Mouse (Mus musculus): ENCODE results near the gene Nvl.

Nvl gene

DNA sequence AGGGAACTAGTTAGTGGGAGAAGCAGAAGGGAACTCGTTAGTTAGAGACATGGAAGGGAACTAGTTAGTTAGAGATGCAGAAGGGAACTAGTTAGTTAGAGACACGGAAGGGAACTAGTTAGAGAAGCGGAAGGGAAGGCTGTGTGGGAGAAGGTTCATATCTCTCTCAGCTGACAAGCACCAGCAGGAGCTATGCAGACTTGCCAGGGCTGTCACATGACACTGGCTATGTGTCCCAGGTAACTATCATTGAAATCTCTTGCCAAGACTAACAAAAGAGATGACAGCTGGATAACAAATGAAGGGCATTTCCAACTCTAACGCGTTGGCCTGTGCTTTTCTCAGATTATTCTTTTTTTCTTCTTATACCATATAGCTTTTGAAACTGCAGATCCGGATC lies 79.4 kb downstream of the Nvl start:
- no peak for DNase-seq

DNA sequence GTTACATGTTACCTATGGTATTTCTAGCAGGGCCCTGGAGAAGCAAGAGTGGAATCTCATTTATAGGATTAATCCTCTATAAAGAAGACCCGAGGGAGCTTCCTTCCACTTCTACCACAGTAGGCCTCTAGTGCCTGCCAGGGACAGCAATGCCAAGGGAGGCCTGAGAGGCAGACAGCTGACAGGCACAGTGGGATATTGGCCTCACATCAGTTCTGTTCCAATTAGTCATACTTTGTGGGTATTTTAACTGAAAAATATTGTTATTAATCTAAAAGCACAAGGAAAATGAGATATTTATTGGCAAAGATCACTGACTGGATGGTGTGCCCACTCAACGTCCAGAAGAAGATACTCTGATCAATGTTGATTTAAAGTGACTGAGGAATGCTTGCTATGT lies 80.0 kb downstream of the Nvl start:
- DNase-seq = no peak

DNA sequence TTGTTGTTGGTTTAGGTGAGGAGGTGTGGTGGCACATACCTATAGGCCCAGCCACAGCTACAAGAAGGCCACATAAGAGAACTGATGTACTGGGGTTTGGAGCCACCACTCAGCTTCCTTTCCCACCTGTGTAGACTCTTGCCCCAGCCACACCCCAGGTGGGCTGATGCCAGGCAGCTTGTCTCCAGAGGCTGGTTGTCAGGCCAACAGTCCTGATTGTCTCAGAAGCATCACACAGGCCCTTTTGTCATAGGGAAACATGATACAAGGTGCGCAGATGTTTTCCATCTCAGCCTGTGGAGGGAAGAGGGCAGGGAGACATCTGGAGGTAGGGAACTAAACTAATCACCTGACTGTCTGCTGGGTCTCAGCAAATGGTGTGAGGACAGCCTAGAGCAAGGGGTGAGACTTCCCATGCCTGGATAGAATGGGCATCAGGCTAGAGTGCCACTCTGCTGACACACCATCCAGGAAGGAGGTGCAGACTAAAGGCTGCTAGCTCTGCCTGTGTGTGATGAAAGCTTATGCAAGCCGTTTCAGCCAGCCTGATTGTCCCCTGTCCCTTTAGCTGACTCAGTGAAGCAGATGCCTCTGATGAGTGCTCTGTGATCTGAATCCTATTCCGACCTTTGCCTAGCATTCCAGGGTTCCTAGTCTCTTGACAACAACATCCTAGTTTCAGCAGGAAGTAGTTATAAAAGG lies 82.1 kb downstream of the Nvl start:
- no peak for DNase-seq

DNA sequence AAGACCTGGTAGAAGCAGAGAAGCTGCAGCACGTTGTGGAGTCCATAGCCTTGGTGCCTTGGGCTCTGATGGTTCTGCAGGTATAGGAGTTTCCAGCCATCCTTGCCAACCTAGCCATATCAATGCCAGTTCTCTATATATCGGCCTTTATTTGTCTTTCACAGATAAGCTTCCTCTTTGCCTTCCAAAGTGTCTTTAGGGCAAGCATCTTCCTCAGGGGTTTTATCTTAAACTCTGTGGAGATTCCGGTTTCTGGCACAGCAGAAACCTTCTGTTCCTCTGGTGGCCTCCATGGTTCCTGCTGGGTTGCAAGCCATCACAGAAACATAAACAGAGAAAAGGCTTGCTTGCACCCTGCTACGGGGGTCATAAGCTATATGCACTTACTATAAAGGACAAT lies 91.1 kb downstream of the Nvl start:
- no peak for DNase-seq

DNA sequence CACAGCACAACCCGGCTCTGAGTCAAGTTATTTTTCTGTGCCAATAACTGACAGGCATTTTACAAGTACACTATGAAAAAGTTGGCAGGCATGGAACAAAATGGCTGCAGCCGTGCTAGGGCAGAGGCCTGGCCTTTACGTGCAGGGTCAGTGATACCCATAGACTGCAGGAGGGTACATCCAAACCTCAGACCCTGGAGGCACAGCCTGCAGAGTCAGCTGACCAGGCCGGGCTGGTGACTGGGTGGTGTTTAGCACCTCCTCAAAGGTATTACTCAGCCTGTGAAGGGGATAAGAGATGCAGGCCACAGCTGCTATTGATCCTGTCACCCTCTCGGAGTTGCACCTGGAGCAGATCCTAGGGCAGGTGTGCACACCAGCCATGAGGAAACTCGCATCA lies 93.1 kb downstream of the Nvl start, which contains the start of gene 9130409I23Rik:
9130409I23Rik (plus strand) TSS at position 301 of the 400 bp plus-strand sequence.
- DNase-seq = no peak

GRCm38 (mm10) chr1:181049328-181049842 lies 94.6 kb downstream of the Nvl start:
- no peak for DNase-seq

DNA sequence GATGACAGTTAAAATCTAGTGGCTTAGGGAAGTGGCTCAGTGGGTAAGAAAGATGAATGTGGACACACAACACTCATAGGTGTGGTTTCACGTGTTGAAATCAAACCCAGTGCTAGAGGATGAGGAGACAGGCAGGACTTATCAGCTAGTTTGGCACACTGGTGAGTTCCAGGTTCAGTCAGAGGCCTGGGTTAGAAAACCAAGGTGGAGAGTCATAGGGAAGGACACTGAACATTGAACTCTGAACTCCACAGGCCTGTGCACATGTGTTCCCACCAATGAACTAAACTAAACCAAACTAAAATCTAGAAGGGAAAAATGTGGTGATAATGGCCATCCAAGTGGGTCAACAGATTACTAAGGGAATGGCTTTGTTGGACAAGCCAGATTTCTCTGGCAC lies 96.5 kb downstream of the Nvl start:
- no peak for DNase-seq

- peak; percentile 7 for DNase-seq
Measured at GRCm38 (mm10) chr1:181039652-181040051, 104.4 kb downstream of the Nvl start.

DNA sequence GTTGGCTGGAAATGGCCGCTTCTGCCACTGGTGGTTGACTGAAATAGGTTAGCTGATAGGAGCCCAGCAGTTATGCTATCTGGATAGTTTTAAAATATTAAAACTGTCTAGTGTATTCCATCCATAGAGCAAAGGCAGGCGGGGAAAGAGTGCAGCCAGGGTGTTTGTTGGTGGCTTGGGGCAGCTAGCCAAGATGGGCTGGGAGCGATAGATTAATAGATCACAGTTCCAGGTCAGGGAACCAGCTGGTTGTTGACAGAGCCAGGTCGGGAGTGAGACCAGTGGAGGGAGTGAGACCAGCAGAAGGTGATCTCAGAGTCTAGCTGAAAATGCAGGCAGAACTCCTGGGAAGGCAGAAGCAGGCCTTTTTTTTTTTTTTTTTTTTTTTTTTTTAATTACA lies 106.4 kb downstream of the Nvl start:
- DNase-seq = no peak

All from right cerebral cortex, adult 18-20 months (tissue).